Mouse (Mus musculus) forebrain, embryonic 14.5 days (tissue): Measurements from ENCODE around the gene Vmn1r88. TPM values are rescaled to one million over a fixed set of nuclear protein-coding genes. Genes with fewer than 3 reads are reported as not detected.
"Not testable (repeated sequence)": the region's sequence is repeated elsewhere in the genome, so short reads cannot be mapped to it uniquely, and the experiment has no call there.

Experiments used
- ATAC-seq: fragments of 200-750 bp; cut with Nextera tagmentation; 2 replicates; pipeline ENCODE4 v1.8.0; 2017; ENCODE audit warnings: mild to moderate bottlenecking, moderate library complexity
- DNase-seq: peaks from one replicate; pipeline ENCODE4 v3.0.0-alpha.2; 2015; ENCODE audit warnings: low spot score
- H3K27ac ChIP-seq: fragments of 300-500 bp; sonication (generic); 2 replicates; pipeline ENCODE4 v1.5.1; 2014; ENCODE audit warnings: low read depth, mild to moderate bottlenecking, control low read depth, low read length, moderate library complexity
- H3K27me3 ChIP-seq: fragments of 300-500 bp; sonication (generic); replicated peaks from 2 replicates; pipeline ENCODE4 v1.6.1; 2014; ENCODE audit warnings: low read length, control low read depth, mixed read lengths; ENCODE audit not compliant: control insufficient read depth, insufficient read depth
- H3K36me3 ChIP-seq: fragments of 300-500 bp; sonication (generic); 2 replicates; pipeline ENCODE4 v1.6.1; 2014; ENCODE audit warnings: low read length, control low read depth; ENCODE audit not compliant: control insufficient read depth, insufficient read depth
- H3K4me1 ChIP-seq: fragments of 300-500 bp; sonication (generic); 2 replicates; pipeline ENCODE4 v1.6.1; 2014; ENCODE audit warnings: antibody characterized with exemption, low read length, control low read depth; ENCODE audit not compliant: control insufficient read depth, insufficient read depth
- H3K4me2 ChIP-seq: fragments of 300-500 bp; sonication (generic); 2 replicates; pipeline ENCODE4 v1.6.1; 2014; ENCODE audit warnings: mild to moderate bottlenecking, control low read depth, low read length
- H3K4me3 ChIP-seq: fragments of 300-500 bp; sonication (generic); 2 replicates; pipeline ENCODE4 v1.5.1; 2014; ENCODE audit warnings: low read depth, low read length, control low read depth
- H3K9ac ChIP-seq: fragments of 300-500 bp; sonication (generic); 2 replicates; pipeline ENCODE4 v1.6.1; 2014; ENCODE audit warnings: mild to moderate bottlenecking, low read length, control low read depth, moderate library complexity
- H3K9me3 ChIP-seq: fragments of 300-500 bp; sonication (generic); replicated peaks from 2 replicates; pipeline ENCODE4 v1.6.1; 2016; ENCODE audit warnings: low read length, control low read depth, mixed read lengths; ENCODE audit not compliant: control insufficient read depth
- WGBS: fragments of 180-500 bp; shearing (Covaris S2); extraction: QIAGEN DNeasy Blood & Tissue Kit; methylation state at CpG from one replicate; pipeline ENCODE4 v1.1.7; 2014; 5-methylcytosine and 5-hydroxymethylcytosine counted together
- polyA plus RNA-seq: library from polyadenylated mRNA; unstranded; fragments of >200 nt; fragmentation: Nextera tagmentation; extraction: Ambion mirVana; gene quantifications from 2 replicates; pipeline ENCODE4 v1.2.1, GENCODE M21; 2014

Gene Vmn1r88
- not detected in 2 replicates for polyA plus RNA-seq

- DNase-seq (no peak), ATAC-seq (no peak)
- no peaks in the 10 kb centered on the region for H3K27me3 ChIP-seq
- H3K4me1 ChIP-seq: no peaks in the 10 kb centered on the region
- H3K9ac ChIP-seq: no peak within 1 kb of the TSS
- no peak within 1 kb of the TSS for H3K4me2 ChIP-seq
- no peaks in the 10 kb centered on the region for H3K36me3 ChIP-seq
- H3K4me3 ChIP-seq: no peak within 1 kb of the TSS
- no peaks in the 10 kb centered on the region for H3K9me3 ChIP-seq
- no peak within 1 kb of the TSS for H3K27ac ChIP-seq
Measured at GRCm38 (mm10) chr7:13159268-13159667, at the start of gene Vmn1r88. Gene Vmn1r88 (plus strand): TSS chr7:13159568.

- Histone ChIP-seq H3K27ac (no peak within 1 kb of the TSS), H3K4me3 (no peak within 1 kb of the TSS), H3K27me3 (no peaks in the 10 kb centered on the region), H3K4me2 (no peak within 1 kb of the TSS), H3K9me3 (no peaks in the 10 kb centered on the region), H3K36me3 (no peaks in the 10 kb centered on the region), H3K9ac (no peak within 1 kb of the TSS), H3K4me1 (no peaks in the 10 kb centered on the region)
- DNase-seq: no peak
- no peak for ATAC-seq
Measured at GRCm38 (mm10) chr7:13119817-13120216, 39.6 kb upstream of the Vmn1r88 start, which contains the start of gene Vmn1r86. Gene Vmn1r86 (minus strand): TSS chr7:13119917.

GRCm38 (mm10) chr7:13123554-13124153, 35.7 kb upstream of the Vmn1r88 start:
- H3K9me3 ChIP-seq, H3K4me1 ChIP-seq, DNase-seq, H3K9ac ChIP-seq, H3K27me3 ChIP-seq, H3K36me3 ChIP-seq, H3K27ac ChIP-seq: not testable (repeated sequence)
- Histone ChIP-seq H3K4me2 (peak overlapping the region; percentile 39), H3K4me3 (0 out of 2 replicates have a peak overlapping the region, but pooled peaks have one; percentile 13)
- ATAC-seq: peak; percentile 86
- under 1% methylated on average over 10 of the region's 34 CpGs for WGBS

- no peak for DNase-seq
- Histone ChIP-seq H3K9me3 (no peaks in the 10 kb centered on the region), H3K9ac (no peak overlapping the region), H3K27me3 (no peaks in the 10 kb centered on the region), H3K27ac (no peak overlapping the region), H3K4me1 (no peaks in the 10 kb centered on the region), H3K4me2 (no peak overlapping the region), H3K36me3 (no peaks in the 10 kb centered on the region), H3K4me3 (no peak overlapping the region)
- 91% methylated on average over 2 of the region's 2 CpGs for WGBS
- ATAC-seq: no peak
Measured at GRCm38 (mm10) chr7:13131856-13132255, 27.5 kb upstream of the Vmn1r88 start.

- Histone ChIP-seq H3K36me3 (no peaks in the 10 kb centered on the region), H3K4me1 (no peaks in the 10 kb centered on the region), H3K4me2 (no peak overlapping the region), H3K4me3 (no peak overlapping the region), H3K9me3 (no peaks in the 10 kb centered on the region), H3K27ac (no peak overlapping the region), H3K9ac (no peak overlapping the region), H3K27me3 (no peaks in the 10 kb centered on the region)
- DNase-seq (no peak), ATAC-seq (no peak)
Measured at GRCm38 (mm10) chr7:13137340-13137739, 22.0 kb upstream of the Vmn1r88 start.

GRCm38 (mm10) chr7:13140057-13140456, 19.3 kb upstream of the Vmn1r88 start, which contains the start of gene Vmn1r87:
Gene Vmn1r87 (minus strand): TSS chr7:13140157.
- Histone ChIP-seq H3K9me3 (no peaks in the 10 kb centered on the region), H3K4me2 (no peak within 1 kb of the TSS), H3K36me3 (no peaks in the 10 kb centered on the region), H3K4me1 (no peaks in the 10 kb centered on the region), H3K9ac (no peak within 1 kb of the TSS), H3K27me3 (no peaks in the 10 kb centered on the region), H3K4me3 (no peak within 1 kb of the TSS), H3K27ac (no peak within 1 kb of the TSS)
- ATAC-seq: no peak
- 83% methylated on average over 1 of the region's 1 CpGs for WGBS
- no peak for DNase-seq

- no peaks in the 10 kb centered on the region for H3K36me3 ChIP-seq
- no peak within 1 kb of the TSS for H3K9ac ChIP-seq
- DNase-seq (no peak), ATAC-seq (no peak)
- no peaks in the 10 kb centered on the region for H3K27me3 ChIP-seq
- no peaks in the 10 kb centered on the region for H3K9me3 ChIP-seq
- H3K27ac ChIP-seq: no peak within 1 kb of the TSS
- H3K4me2 ChIP-seq: no peak within 1 kb of the TSS
- no peaks in the 10 kb centered on the region for H3K4me1 ChIP-seq
- H3K4me3 ChIP-seq: no peak within 1 kb of the TSS
Measured at GRCm38 (mm10) chr7:13212720-13213119, 53.4 kb downstream of the Vmn1r88 start, which contains the start of gene Vmn1r89. Gene Vmn1r89 (plus strand): TSS chr7:13213020.

Other genes with a start within 250 kb of the Vmn1r88 start
- gene Rps5, start 237.3 kb upstream of the Vmn1r88 start, polyA plus RNA-seq: 740 and 1,089 TPM in 2 replicates
- 0.48 and 0.57 TPM in 2 replicates for gene Rnf225, start 232.2 kb upstream of the Vmn1r88 start, polyA plus RNA-seq
- 10.1 and 11.4 TPM in 2 replicates for gene Zfp324, start 193.7 kb upstream of the Vmn1r88 start, polyA plus RNA-seq
- 4.5 and 4.9 TPM in 2 replicates for gene Zfp446, start 181.7 kb upstream of the Vmn1r88 start, polyA plus RNA-seq
- 0.10 TPM in 1 of 2 replicates, not detected in the other for gene Slc27a5, start 161.4 kb upstream of the Vmn1r88 start, polyA plus RNA-seq
- 266 and 317 TPM in 2 replicates for gene Trim28, start 160.5 kb upstream of the Vmn1r88 start, polyA plus RNA-seq
- gene Zbtb45, start 149.5 kb upstream of the Vmn1r88 start, polyA plus RNA-seq: 34.7 and 41.1 TPM in 2 replicates
- 189 and 215 TPM in 2 replicates for gene Chmp2a, start 124.8 kb upstream of the Vmn1r88 start, polyA plus RNA-seq
- 73.4 and 77.9 TPM in 2 replicates for gene Ube2m, start 121.3 kb upstream of the Vmn1r88 start, polyA plus RNA-seq
- 4.0 and 6.3 TPM in 2 replicates for gene Mzf1, start 104.8 kb upstream of the Vmn1r88 start, polyA plus RNA-seq
- gene Vmn1r85, start 64.4 kb upstream of the Vmn1r88 start, polyA plus RNA-seq: 0.04 and 0.06 TPM in 2 replicates
- not detected in 2 replicates for gene Vmn1r86, start 39.7 kb upstream of the Vmn1r88 start, polyA plus RNA-seq
- not detected in 2 replicates for gene Vmn1r87, start 19.4 kb upstream of the Vmn1r88 start, polyA plus RNA-seq
- not detected in 2 replicates for gene Vmn1r89, start 53.5 kb downstream of the Vmn1r88 start, polyA plus RNA-seq
- 54.9 and 62.0 TPM in 2 replicates for gene Lig1, start 117.7 kb downstream of the Vmn1r88 start, polyA plus RNA-seq
- 7.1 and 9.0 TPM in 2 replicates for gene Zswim9, start 119.2 kb downstream of the Vmn1r88 start, polyA plus RNA-seq
- gene Pla2g4c, start 165.1 kb downstream of the Vmn1r88 start, polyA plus RNA-seq: 0.35 and 0.36 TPM in 2 replicates
- not detected in 2 replicates for gene Cabp5, start 238.6 kb downstream of the Vmn1r88 start, polyA plus RNA-seq